Mouse (Mus musculus): ENCODE results near the gene Mier2. TPM values are rescaled to one million over a fixed set of nuclear protein-coding genes. Genes with fewer than 3 reads are reported as not detected.

The Mier2 gene
- total RNA-seq, 2 experiments from 2014 or later, result 16.1 to 18.2 TPM

- DNase-seq, result peak; percentile 50
Measured at GRCm38 (mm10) chr10:79540746-79541145, 14.3 kb downstream of the Mier2 start.

- no peak for DNase-seq
Measured at GRCm38 (mm10) chr10:79539701-79540495, 15.1 kb downstream of the Mier2 start.

- DNase-seq, result no peak
Measured at GRCm38 (mm10) chr10:79538873-79539272, 16.1 kb downstream of the Mier2 start.

- DNase-seq, result no peak
Measured at GRCm38 (mm10) chr10:79538323-79538722, 16.7 kb downstream of the Mier2 start.

- DNase-seq, result no peak
Measured at GRCm38 (mm10) chr10:79537781-79538180, 17.2 kb downstream of the Mier2 start.

GRCm38 (mm10) chr10:79537271-79537670 lies 17.7 kb downstream of the Mier2 start:
- DNase-seq, result no peak

GRCm38 (mm10) chr10:79536461-79537080 lies 18.4 kb downstream of the Mier2 start:
- no peak for DNase-seq

GRCm38 (mm10) chr10:79535431-79535830 lies 19.6 kb downstream of the Mier2 start:
- DNase-seq, result no peak

- no peak for DNase-seq
Measured at GRCm38 (mm10) chr10:79534426-79534825, 20.6 kb downstream of the Mier2 start.

- peak; percentile 66 for DNase-seq
Measured at GRCm38 (mm10) chr10:79533126-79533911, 21.7 kb downstream of the Mier2 start, which contains the start of gene Plpp2. TSS of gene Plpp2 (minus strand) at chr10:79533796.

- no peak for DNase-seq
Measured at GRCm38 (mm10) chr10:79532678-79533077, 22.3 kb downstream of the Mier2 start.

GRCm38 (mm10) chr10:79531593-79531992 lies 23.4 kb downstream of the Mier2 start:
- no peak for DNase-seq

GRCm38 (mm10) chr10:79530721-79531120 lies 24.3 kb downstream of the Mier2 start:
- no peak for DNase-seq

GRCm38 (mm10) chr10:79530241-79530640 lies 24.8 kb downstream of the Mier2 start:
- DNase-seq, result no peak

GRCm38 (mm10) chr10:79528081-79528480 lies 26.9 kb downstream of the Mier2 start:
- no peak for DNase-seq

- DNase-seq, result no peak
Measured at GRCm38 (mm10) chr10:79527453-79527845, 27.6 kb downstream of the Mier2 start.

- DNase-seq, result no peak
Measured at GRCm38 (mm10) chr10:79526661-79527452, 28.1 kb downstream of the Mier2 start.

- no peak for DNase-seq
Measured at GRCm38 (mm10) chr10:79525456-79526325, 29.3 kb downstream of the Mier2 start.

- DNase-seq, result no peak
Measured at GRCm38 (mm10) chr10:79524433-79524832, 30.6 kb downstream of the Mier2 start.

GRCm38 (mm10) chr10:79506709-79507108 lies 48.3 kb downstream of the Mier2 start:
- no peak for DNase-seq

Data from gastrocnemius, postnatal 10 days (tissue).